Mouse (Mus musculus) adipocyte (in vitro differentiated cells): ENCODE measurements at regions not wholly inside any gene's neighbourhood (a gene's known extent, or its start where the extent isn't known, plus 50 kb on each side); places are given as distances from the start of the nearest gene placed in this dataset.
"Not testable (repeated sequence)": the region's sequence is repeated elsewhere in the genome, so short reads cannot be mapped to it uniquely, and the experiment has no call there.

Experiments
- DNase-seq: peaks from one replicate; pipeline ENCODE4 v3.0.0-alpha.2; 2016; ENCODE audit warnings: low spot score

GRCm38 (mm10) chr6:7120136-7120535 lies 164.3 kb downstream of the Sdhaf3 start:
- DNase-seq = peak; percentile 79

GRCm38 (mm10) chr6:7133042-7133441 lies 177.2 kb downstream of the Sdhaf3 start:
- no peak for DNase-seq

- DNase-seq = no peak
Observed at GRCm38 (mm10) chr6:7134062-7134461, 178.3 kb downstream of the Sdhaf3 start.

GRCm38 (mm10) chr6:7134888-7135287 lies 179.1 kb downstream of the Sdhaf3 start:
- no peak for DNase-seq

GRCm38 (mm10) chr6:7181711-7182110 lies 225.9 kb downstream of the Sdhaf3 start:
- no peak for DNase-seq

- DNase-seq = no peak
Observed at GRCm38 (mm10) chr6:7199046-7199599, 243.3 kb downstream of the Sdhaf3 start.

GRCm38 (mm10) chr6:7215880-7216279 lies 260.1 kb downstream of the Sdhaf3 start:
- peak; percentile 76 for DNase-seq

GRCm38 (mm10) chr6:7252286-7252685 lies 296.5 kb downstream of the Sdhaf3 start:
- no peak for DNase-seq

GRCm38 (mm10) chr6:7277431-7277830 lies 277.2 kb upstream of the Tac1 start:
- DNase-seq = no peak

GRCm38 (mm10) chr6:7306956-7307355 lies 247.7 kb upstream of the Tac1 start:
- peak; percentile 58 for DNase-seq

GRCm38 (mm10) chr6:7313496-7313895 lies 241.2 kb upstream of the Tac1 start:
- no peak for DNase-seq

- DNase-seq = no peak
Observed at GRCm38 (mm10) chr6:7326974-7327373, 227.7 kb upstream of the Tac1 start.

GRCm38 (mm10) chr6:7356634-7357033 lies 198.0 kb upstream of the Tac1 start:
- DNase-seq = peak; percentile 34

GRCm38 (mm10) chr6:7367166-7367565 lies 187.5 kb upstream of the Tac1 start:
- DNase-seq = no peak

GRCm38 (mm10) chr6:7374629-7375028 lies 180.1 kb upstream of the Tac1 start:
- DNase-seq = no peak

GRCm38 (mm10) chr6:7375851-7376250 lies 178.8 kb upstream of the Tac1 start:
- DNase-seq = no peak

- no peak for DNase-seq
Observed at GRCm38 (mm10) chr6:7378651-7379050, 176.0 kb upstream of the Tac1 start.

- DNase-seq = no peak
Observed at GRCm38 (mm10) chr6:7424731-7425130, 129.9 kb upstream of the Tac1 start.

- DNase-seq = no peak
Observed at GRCm38 (mm10) chr6:7441725-7442124, 113.0 kb upstream of the Tac1 start.

GRCm38 (mm10) chr6:7442286-7442685 lies 112.4 kb upstream of the Tac1 start:
- DNase-seq = not testable (repeated sequence)

GRCm38 (mm10) chr6:7455881-7456280 lies 98.8 kb upstream of the Tac1 start:
- DNase-seq = no peak

GRCm38 (mm10) chr6:7463896-7464295 lies 90.8 kb upstream of the Tac1 start:
- DNase-seq = peak; percentile 68

- no peak for DNase-seq
Observed at GRCm38 (mm10) chr6:7464346-7464745, 90.3 kb upstream of the Tac1 start.

- DNase-seq = peak; percentile 65
Observed at GRCm38 (mm10) chr6:7472366-7473026, 82.2 kb upstream of the Tac1 start.
